31 mouse cellular contexts compared by ENCODE assay signal in genomic region chr6:134599239-134599638, GRCm38 (mm10). TPM values are rescaled to one million over a fixed set of nuclear protein-coding genes. Genes with fewer than 3 reads are reported as not detected.
A peak's percentile ranks its signal among the peaks of the same experiment; 100 is the strongest.
DNase-seq lines count a peak whose midpoint lies in the region; ATAC-seq lines count a peak whose summit lies in the region.
"Had no signal": no experiment of that assay in that cellular context is flagged by ENCODE, and none has a peak within 500 bp of the region (broad histone marks: within the 10 kb centered on the region; RNA-seq: fewer than 3 reads in every experiment).

No protein-coding gene starts in this region.

- no peak for ATAC-seq in kidney, embryonic 14.5 days (ENCODE audit: low FRiP score, low TSS enrichment)
- ATAC-seq in forebrain, embryonic 13.5 days = no peak
- no peak for ATAC-seq in granulocyte monocyte progenitor cell, adult 5-6 weeks (replicated peaks; ENCODE audit: poor library complexity, severe bottlenecking)
- ATAC-seq: forebrain, embryonic 16.5 days; hindbrain, embryonic 16.5 days; Patski had no signal

- H3K4me3 ChIP-seq in kidney, embryonic 14.5 days (ENCODE audit: low read length) = no peak overlapping the region
- H3K4me3 ChIP-seq in forebrain, embryonic 13.5 days = no peak overlapping the region
- H3K4me3 ChIP-seq: embryonic facial prominence, embryonic 10.5 days; embryonic facial prominence, embryonic 13.5 days; erythroblast, embryonic 14.5 days; forebrain, embryonic 12.5 days; heart, embryonic 12.5 days; heart, embryonic 15.5 days; hindbrain, embryonic 10.5 days; hindbrain, embryonic 13.5 days had no signal

- no peaks in the 10 kb centered on the region for H3K27me3 ChIP-seq in kidney, embryonic 14.5 days (ENCODE audit: control insufficient read depth, insufficient read depth, low read length)
- H3K27me3 ChIP-seq in forebrain, embryonic 13.5 days = no peaks in the 10 kb centered on the region
- H3K27me3 ChIP-seq: CH12.LX; embryonic facial prominence, embryonic 13.5 days; forebrain, embryonic 12.5 days; heart, embryonic 12.5 days; heart, embryonic 15.5 days; hindbrain, embryonic 13.5 days; Patski had no signal

- H3K4me2 ChIP-seq in kidney, embryonic 14.5 days (replicated peaks; ENCODE audit: low read depth, low read length) = no peak overlapping the region
- H3K4me2 ChIP-seq in forebrain, embryonic 13.5 days = no peak overlapping the region
- H3K4me2 ChIP-seq: embryonic facial prominence, embryonic 13.5 days; forebrain, embryonic 12.5 days; heart, embryonic 12.5 days; heart, embryonic 15.5 days; hindbrain, embryonic 13.5 days had no signal

- H3K4me1 ChIP-seq in kidney, embryonic 14.5 days (ENCODE audit: control insufficient read depth, insufficient read depth, low read length) = peaks cover 12% of the 10 kb centered on the region; the same call in 1 of the 2 replicates
- H3K4me1 ChIP-seq in forebrain, embryonic 13.5 days = no peaks in the 10 kb centered on the region
- H3K4me1 ChIP-seq: forebrain, embryonic 12.5 days; heart, embryonic 12.5 days; hindbrain, embryonic 13.5 days had no signal

- H3K27ac ChIP-seq in kidney, embryonic 14.5 days (ENCODE audit: low read depth, low read length) = no peak overlapping the region
- no peak overlapping the region for H3K27ac ChIP-seq in forebrain, embryonic 13.5 days
- H3K27ac ChIP-seq: embryonic facial prominence, embryonic 10.5 days; embryonic facial prominence, embryonic 13.5 days; forebrain, embryonic 12.5 days; heart, embryonic 15.5 days; hindbrain, embryonic 10.5 days; hindbrain, embryonic 13.5 days had no signal

- WGBS in kidney, embryonic 14.5 days = 69% methylated on average over 1 of the region's 1 CpGs
- 67% methylated on average over 1 of the region's 1 CpGs for WGBS in forebrain, embryonic 13.5 days

- H3K9me3 ChIP-seq in kidney, embryonic 14.5 days (ENCODE audit: control insufficient read depth, low read length) = no peaks in the 10 kb centered on the region
- no peaks in the 10 kb centered on the region for H3K9me3 ChIP-seq in forebrain, embryonic 13.5 days (replicated peaks)
- H3K9me3 ChIP-seq: embryonic facial prominence, embryonic 10.5 days; embryonic facial prominence, embryonic 13.5 days; forebrain, embryonic 12.5 days; G1E; heart, embryonic 12.5 days; heart, embryonic 15.5 days; hindbrain, embryonic 10.5 days; hindbrain, embryonic 13.5 days had no signal

- H3K9ac ChIP-seq in kidney, embryonic 14.5 days (ENCODE audit: low read depth, low read length) = no peak overlapping the region
- no peak overlapping the region for H3K9ac ChIP-seq in forebrain, embryonic 13.5 days
- H3K9ac ChIP-seq: embryonic facial prominence, embryonic 13.5 days; forebrain, embryonic 12.5 days; heart, embryonic 12.5 days; heart, embryonic 15.5 days; hindbrain, embryonic 13.5 days had no signal

- no peaks in the 10 kb centered on the region for H3K36me3 ChIP-seq in kidney, embryonic 14.5 days (ENCODE audit: control insufficient read depth, insufficient read depth, low read length)
- H3K36me3 ChIP-seq in forebrain, embryonic 13.5 days (ENCODE audit: poor library complexity, severe bottlenecking) = no peaks in the 10 kb centered on the region
- H3K36me3 ChIP-seq: embryonic facial prominence, embryonic 10.5 days; embryonic facial prominence, embryonic 13.5 days; forebrain, embryonic 12.5 days; G1E; heart, embryonic 12.5 days; heart, embryonic 15.5 days; hindbrain, embryonic 10.5 days; hindbrain, embryonic 13.5 days had no signal

- DNase-seq in kidney, adult 18-20 months = peak; percentile 52
- peak; percentile 53 for DNase-seq in kidney, adult 9 months
- peak; percentile 56 for DNase-seq in kidney, postnatal 10 days
- DNase-seq in kidney, postnatal 36 days = peak; percentile 44 to 61
- DNase-seq: adrenal gland, postnatal 10 days; adrenal gland, postnatal 36 days; B cell, adult 2 months; cerebellum, adult 2 months; cerebellum, adult 9-11 months; cerebellum, postnatal 25 days; embryo, embryonic 11 days; gastrocnemius, postnatal 10 days; heart, adult 18-20 months; heart, postnatal 10 days; heart, postnatal 36 days had no signal

RNA-seq across cellular contexts. Expression of gene Lrp6, which starts 32.5 kb away (rescaled TPM):
- polyA plus RNA-seq in kidney, embryonic 14.5 days (2014; fragmentation: Nextera tagmentation; extraction: Ambion mirVana) = 32.6 and 49.7 TPM in 2 replicates
- polyA plus RNA-seq in forebrain, embryonic 13.5 days (2015; fragmentation: Nextera tagmentation; extraction: Ambion mirVana) = 22.5 and 26.6 TPM in 2 replicates
- 17.2 and 22.6 TPM in 2 replicates for total RNA-seq in granulocyte monocyte progenitor cell, adult 5-6 weeks (2014; fragmentation: Nextera tagmentation)
- total RNA-seq in granulocyte monocyte progenitor cell, adult 5-6 weeks (2017) = 31.3 and 36.1 TPM in 2 replicates

RNA-seq across cellular contexts. Expression of gene Mansc1, which starts 33.0 kb away (rescaled TPM):
- polyA plus RNA-seq in kidney, embryonic 14.5 days (2014; fragmentation: Nextera tagmentation; extraction: Ambion mirVana) = 2.8 and 5.8 TPM in 2 replicates
- polyA plus RNA-seq in forebrain, embryonic 13.5 days (2015; fragmentation: Nextera tagmentation; extraction: Ambion mirVana) = 0.77 and 0.89 TPM in 2 replicates
- total RNA-seq in granulocyte monocyte progenitor cell, adult 5-6 weeks (2014; fragmentation: Nextera tagmentation) = 5.3 and 6.3 TPM in 2 replicates
- 3.5 and 5.0 TPM in 2 replicates for total RNA-seq in granulocyte monocyte progenitor cell, adult 5-6 weeks (2017)
- total RNA-seq: CH12.LX, G1E had no signal
- polyA plus RNA-seq: erythroblast, embryonic 14.5 days; G1E; Patski had no signal

RNA-seq across cellular contexts. Expression of gene Borcs5, which starts 40.1 kb away (rescaled TPM):
- 16.2 and 18.2 TPM in 2 replicates for polyA plus RNA-seq in kidney, embryonic 14.5 days (2014; fragmentation: Nextera tagmentation; extraction: Ambion mirVana)
- 35.5 and 40.2 TPM in 2 replicates for polyA plus RNA-seq in forebrain, embryonic 13.5 days (2015; fragmentation: Nextera tagmentation; extraction: Ambion mirVana)
- total RNA-seq in granulocyte monocyte progenitor cell, adult 5-6 weeks (2014; fragmentation: Nextera tagmentation) = 13.5 and 19.0 TPM in 2 replicates
- 5.8 and 6.4 TPM in 2 replicates for total RNA-seq in granulocyte monocyte progenitor cell, adult 5-6 weeks (2017)
